Mouse (Mus musculus) embryonic fibroblast, embryonic 13.5 days (primary cell): ENCODE results near the gene Steap4.

Experiments
- CTCF ChIP-seq: IDR thresholded peaks from 2 replicates; pipeline ENCODE4 v1.5.1; 2011; ENCODE audit warnings: mild to moderate bottlenecking, control low read depth, low read length, moderate library complexity, borderline replicate concordance; ENCODE audit not compliant: insufficient read depth
- POLR2A ChIP-seq: IDR thresholded peaks from 2 replicates; pipeline ENCODE4 v1.6.1; 2011; ENCODE audit warnings: low read depth, mild to moderate bottlenecking, control low read depth, low read length, moderate library complexity

- TF ChIP-seq CTCF (no peak), POLR2A (no peak)
These were observed at the start of gene Steap4 for GRCm38 (mm10) chr5:7960176-7960575.
